Mouse (Mus musculus): ENCODE data around the gene Rep15. TPM values are rescaled to one million over a fixed set of nuclear protein-coding genes. Genes with fewer than 3 reads are reported as not detected.

Rep15 gene
- total RNA-seq, 2 experiments from 2014 or later = 0.26 to 0.49 TPM

- intact Hi-C loops (cut with DNase I) = no loop called here
- no peak for DNase-seq
Observed at GRCm38 (mm10) chr6:147076878-147077277, 44.5 kb downstream of the Rep15 start.

GRCm38 (mm10) chr6:147079919-147080318, 47.5 kb downstream of the Rep15 start:
- no peak for DNase-seq
- intact Hi-C loops (cut with DNase I) = no loop called here

Other genes with a start within 250 kb of the Rep15 start
- 1 to 10 TPM in 1 of 2 experiments, under 1 TPM in 1; 0.39 to 1.3 TPM for gene Arntl2, start 236.5 kb upstream of the Rep15 start, total RNA-seq (2021)
- gene Smco2, start 182.5 kb upstream of the Rep15 start, total RNA-seq (2021) = not detected
- gene Ppfibp1, start 144.1 kb upstream of the Rep15 start, total RNA-seq (2021) = 10 to 100 TPM; 36.7 to 37.6 TPM
- not detected for gene 1700034J05Rik, start 78.2 kb upstream of the Rep15 start, total RNA-seq (2021)
- gene Mrps35, start 10.2 kb downstream of the Rep15 start, total RNA-seq (2021) = 10 to 100 TPM; 40.9 to 41.0 TPM
- gene Mansc4, start 54.4 kb downstream of the Rep15 start, total RNA-seq (2021) = not detected
- gene Klhl42, start 58.8 kb downstream of the Rep15 start, total RNA-seq (2021) = 1 to 10 TPM; 1.6 to 2.2 TPM
- 1 to 10 TPM; 1.2 to 1.9 TPM for gene Pthlh, start 231.6 kb downstream of the Rep15 start, total RNA-seq (2021)

Data from gastrocnemius, postnatal 36 days (tissue).